Mouse (Mus musculus): ENCODE data around the gene Usp27x.

Gene Usp27x

GRCm38 (mm10) chrX:7375716-7376480 is at the start of gene Usp27x:
Usp27x (minus strand) TSS chrX:7375830.
- TF ChIP-seq GATA4 (IDR thresholded peaks at IDR 0.05; ENCODE audit: insufficient replicate concordance, low read length): no peak

DNA sequence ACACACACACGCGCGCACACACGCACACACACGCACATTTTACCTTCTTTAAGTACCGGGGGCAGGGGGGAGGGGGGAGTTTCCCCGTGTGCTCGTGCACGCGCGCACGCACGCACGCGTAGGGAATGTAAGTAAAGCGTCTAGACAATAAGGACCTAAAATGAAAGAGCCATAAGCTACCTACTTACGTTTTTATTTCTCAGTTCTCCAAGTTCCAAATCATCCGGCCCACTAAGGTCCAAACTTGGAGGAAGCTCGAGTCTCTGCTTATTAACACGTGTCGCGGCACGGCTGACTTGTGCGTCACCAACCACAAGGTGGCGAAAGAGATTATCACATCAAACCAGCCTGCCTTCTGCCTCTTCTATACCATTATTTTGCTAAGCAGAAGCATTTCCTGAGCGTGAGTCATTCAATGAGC is 47.1 kb upstream of the Usp27x start:
- no peak for TF ChIP-seq GATA4 (IDR thresholded peaks at IDR 0.05; ENCODE audit: insufficient replicate concordance, low read length)

DNA sequence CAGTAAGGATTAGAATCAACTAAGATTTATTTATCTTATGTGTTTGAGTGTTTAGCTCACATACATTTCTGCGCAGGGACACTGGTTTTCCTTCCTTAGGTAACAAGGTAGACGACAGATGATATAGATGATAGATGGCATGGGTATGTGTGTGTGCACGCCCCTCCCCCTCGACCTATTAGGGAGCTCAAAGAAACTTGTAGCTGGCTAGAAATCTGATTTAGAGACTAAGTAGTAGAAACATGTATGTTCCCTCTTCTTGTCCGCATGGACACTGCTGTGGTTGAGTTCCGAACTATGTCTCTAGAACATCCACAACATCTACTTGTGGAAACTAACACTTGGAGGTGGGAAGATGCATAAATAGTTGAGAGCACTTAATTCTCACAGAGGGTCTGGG is 46.5 kb upstream of the Usp27x start:
- no peak for TF ChIP-seq GATA4 (IDR thresholded peaks at IDR 0.05; ENCODE audit: insufficient replicate concordance, low read length)

DNA sequence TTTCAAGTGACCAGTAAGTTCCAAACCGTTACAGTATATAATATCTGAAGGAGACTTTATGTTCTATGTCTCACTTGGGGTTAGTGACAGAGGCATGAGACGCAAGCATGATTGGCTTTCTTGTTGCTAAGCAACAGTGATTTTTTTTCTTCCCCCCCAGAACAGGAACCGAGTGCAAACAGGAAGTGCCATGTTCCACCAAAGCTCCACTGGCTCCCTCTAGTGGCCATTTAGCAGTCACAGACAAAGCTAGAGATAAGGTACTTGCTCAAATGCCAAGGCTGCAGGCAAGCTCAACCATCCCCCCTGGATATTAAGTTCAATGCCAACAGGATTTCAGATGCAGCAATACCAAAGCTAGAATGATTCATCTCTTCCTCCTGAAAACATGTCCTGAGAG is 45.4 kb upstream of the Usp27x start:
- TF ChIP-seq GATA4 (IDR thresholded peaks at IDR 0.05; ENCODE audit: insufficient replicate concordance, low read length): peak; percentile 75; the same call in 1 of the 2 replicates

DNA sequence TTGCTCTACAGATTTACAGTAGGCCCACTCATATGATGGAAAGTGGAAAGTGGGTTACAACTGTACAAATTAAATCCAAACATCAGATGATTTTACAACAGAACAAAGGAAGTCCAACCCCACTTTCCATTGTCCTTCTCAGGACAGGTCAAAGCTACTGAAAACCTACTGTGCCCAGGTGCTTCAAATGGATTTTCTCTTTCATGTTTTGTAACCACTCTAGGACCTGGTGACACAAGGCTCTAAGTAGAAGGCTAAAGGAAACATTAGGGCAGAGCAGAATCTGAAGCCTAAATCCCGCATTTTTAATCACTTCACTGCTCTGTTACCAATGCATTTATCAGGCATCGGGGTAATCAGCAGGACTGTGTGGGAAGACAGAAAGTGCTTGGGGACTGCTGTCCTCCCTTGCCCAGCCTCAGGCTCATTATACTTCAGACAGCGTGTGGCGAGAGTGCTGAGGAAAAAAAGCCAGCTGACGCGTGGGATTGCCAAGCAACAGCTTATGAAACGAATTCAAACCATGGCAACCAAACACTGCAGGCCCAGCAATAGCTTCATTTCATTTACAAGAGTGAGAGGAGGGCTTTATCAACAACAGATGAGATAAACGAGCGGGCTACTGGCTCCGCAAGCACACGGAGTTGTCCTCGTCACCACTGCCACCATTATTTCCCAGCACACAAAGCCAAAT is 40.7 kb upstream of the Usp27x start:
- no peak for TF ChIP-seq GATA4 (IDR thresholded peaks at IDR 0.05; ENCODE audit: insufficient replicate concordance, low read length)

DNA sequence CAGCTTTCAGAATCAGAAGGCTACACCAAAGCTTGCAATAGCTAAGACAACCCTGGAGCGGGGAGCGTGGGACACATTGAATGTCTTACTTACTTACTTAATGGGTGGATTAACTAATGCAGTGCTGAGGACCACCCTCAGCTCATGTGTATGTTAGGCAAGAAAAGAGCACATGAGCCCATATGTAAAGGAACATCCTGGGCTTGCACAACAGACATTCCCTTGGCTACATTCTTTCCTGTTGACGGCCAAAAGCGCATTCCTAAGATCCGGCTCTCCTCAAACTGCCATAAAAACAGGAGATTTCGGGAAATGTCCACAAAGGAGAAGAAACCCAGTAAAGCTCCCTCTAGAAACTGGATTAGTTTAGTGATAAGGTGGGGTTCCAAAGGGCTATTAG is 39.7 kb upstream of the Usp27x start:
- no peak for TF ChIP-seq GATA4 (IDR thresholded peaks at IDR 0.05; ENCODE audit: insufficient replicate concordance, low read length)

GRCm38 (mm10) chrX:7412239-7413033 is 36.8 kb upstream of the Usp27x start:
- no peak for TF ChIP-seq GATA4 (IDR thresholded peaks at IDR 0.05; ENCODE audit: insufficient replicate concordance, low read length)

- TF ChIP-seq GATA4 (IDR thresholded peaks at IDR 0.05; ENCODE audit: insufficient replicate concordance, low read length): no peak
Measured at GRCm38 (mm10) chrX:7376586-7376985, 956 bp upstream of the Usp27x start.

- no peak for TF ChIP-seq GATA4 (IDR thresholded peaks at IDR 0.05; ENCODE audit: insufficient replicate concordance, low read length)
Measured at GRCm38 (mm10) chrX:7375322-7375715, 311 bp downstream of the Usp27x start.

- TF ChIP-seq GATA4 (IDR thresholded peaks at IDR 0.05; ENCODE audit: insufficient replicate concordance, low read length): no peak
Measured at GRCm38 (mm10) chrX:7325455-7325854, 50.2 kb downstream of the Usp27x start.

DNA sequence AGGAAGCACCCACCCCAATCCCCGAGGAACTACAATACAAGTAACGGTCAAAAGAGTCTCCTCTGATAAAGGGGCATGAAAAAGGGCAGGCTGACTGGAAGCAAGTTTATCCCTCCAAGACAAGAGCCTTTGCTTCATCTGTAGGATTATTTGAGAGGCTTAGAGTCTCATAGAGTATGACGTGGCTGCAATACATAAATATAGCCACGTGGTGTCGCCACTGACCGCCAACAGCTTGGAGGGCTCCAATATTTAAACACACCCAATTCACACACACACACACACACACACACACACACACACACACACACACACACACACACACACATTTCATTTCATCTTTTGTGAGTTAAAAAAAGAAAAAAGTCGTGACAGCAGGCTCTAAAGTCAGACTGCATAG is 53.3 kb downstream of the Usp27x start:
- TF ChIP-seq GATA4 (IDR thresholded peaks at IDR 0.05; ENCODE audit: insufficient replicate concordance, low read length): no peak

Data from liver, adult (tissue).